Mouse (Mus musculus) ES-E14 (cell line): Measurements from ENCODE around the gene Hmgcl. TPM values are rescaled to one million over a fixed set of nuclear protein-coding genes. Genes with fewer than 3 reads are reported as not detected.
"Not testable (repeated sequence)": the region's sequence is repeated elsewhere in the genome, so short reads cannot be mapped to it uniquely, and the experiment has no call there.

Source experiments
- DNase-seq: peaks from one replicate; pipeline ENCODE4 v3.0.0-alpha.2; 2013; ENCODE audit warnings: low read depth, low spot score
- H3K27ac ChIP-seq: 2 replicates; pipeline ENCODE4 v1.5.1; 2012; ENCODE audit warnings: low read depth, mild to moderate bottlenecking, low read length, moderate library complexity, mixed read lengths; ENCODE audit not compliant: poor library complexity, insufficient read depth, severe bottlenecking
- H3K36me3 ChIP-seq: 2 replicates; pipeline ENCODE4 v1.6.1; 2012; ENCODE audit warnings: mild to moderate bottlenecking, low read length, moderate library complexity, mixed read lengths; ENCODE audit not compliant: control insufficient read depth, poor library complexity, insufficient read depth, severe bottlenecking
- H3K4me1 ChIP-seq, 2 experiments: fragments of 150-350 bp in 1 of 2; sonication (generic) in 1 of 2; 2 replicates each; pipeline ENCODE4 v1.6.1; 2012; ENCODE audit warnings: low read length in 2 of 2, mild to moderate bottlenecking in 1 of 2, mixed read lengths in 1 of 2; ENCODE audit not compliant: control insufficient read depth in 2 of 2, insufficient read depth in 2 of 2, poor library complexity in 1 of 2
- H3K4me3 ChIP-seq, 2 experiments: fragments of 150-350 bp in 1 of 2; sonication (generic) in 1 of 2; 2 replicates each; pipeline ENCODE4 v1.5.1; 2012; ENCODE audit warnings: low read length in 2 of 2, low read depth in 1 of 2, mild to moderate bottlenecking in 1 of 2, mixed read lengths in 1 of 2; ENCODE audit not compliant: insufficient read depth in 1 of 2, poor library complexity in 1 of 2, severe bottlenecking in 1 of 2
- H3K9ac ChIP-seq: 2 replicates; pipeline ENCODE4 v1.6.1; 2012; ENCODE audit warnings: low read depth, mild to moderate bottlenecking, low read length, mixed read lengths; ENCODE audit not compliant: poor library complexity, insufficient read depth, severe bottlenecking
- H3K9me3 ChIP-seq: fragments of 150-350 bp; sonication (generic); 2 replicates; pipeline ENCODE4 v1.6.1; 2012; ENCODE audit warnings: low read depth, mild to moderate bottlenecking, low read length; ENCODE audit not compliant: control insufficient read depth, insufficient read depth
- CHD2 ChIP-seq: IDR thresholded peaks from 2 replicates; pipeline ENCODE4 v1.6.1; 2014; ENCODE audit warnings: mild to moderate bottlenecking, low read depth, low read length, inconsistent platforms
- HCFC1 ChIP-seq: IDR thresholded peaks from 2 replicates; pipeline ENCODE4 v1.6.1; 2012; ENCODE audit warnings: low read length, inconsistent platforms, borderline replicate concordance; ENCODE audit not compliant: insufficient read depth
- MAFK ChIP-seq: IDR thresholded peaks from 2 replicates; pipeline ENCODE4 v1.6.1; 2014; ENCODE audit warnings: mild to moderate bottlenecking, low read depth, low read length, inconsistent platforms; ENCODE audit not compliant: insufficient read depth
- ZC3H11A ChIP-seq: IDR thresholded peaks from 2 replicates; pipeline ENCODE4 v1.6.1; 2012; ENCODE audit warnings: low read depth, mild to moderate bottlenecking, inconsistent platforms, low read length, borderline replicate concordance
- ZNF384 ChIP-seq: IDR thresholded peaks from 2 replicates; pipeline ENCODE4 v1.6.1; 2012; ENCODE audit warnings: low read depth, low read length, inconsistent platforms
- in situ Hi-C, 2 experiments: fragments of 600-800 bp; cut with MboI; formaldehyde crosslinking; loops; one replicate each; pipeline ENCODE4 v1.15.1; 2025; ENCODE audit warnings: low sequenced_read_pairs in 2 of 2, inconsistent platforms in 1 of 2; ENCODE audit not compliant: unreplicated experiment in 2 of 2
- total RNA-seq: library from RNA; depleted of rRNA; stranded (reverse); fragments of 300-350 nt; gene quantifications from 2 replicates; pipeline ENCODE4 v1.2.3, GENCODE M21; 2012

Gene Hmgcl
- total RNA-seq, 1 experiment, result 15.6 TPM

DNA sequence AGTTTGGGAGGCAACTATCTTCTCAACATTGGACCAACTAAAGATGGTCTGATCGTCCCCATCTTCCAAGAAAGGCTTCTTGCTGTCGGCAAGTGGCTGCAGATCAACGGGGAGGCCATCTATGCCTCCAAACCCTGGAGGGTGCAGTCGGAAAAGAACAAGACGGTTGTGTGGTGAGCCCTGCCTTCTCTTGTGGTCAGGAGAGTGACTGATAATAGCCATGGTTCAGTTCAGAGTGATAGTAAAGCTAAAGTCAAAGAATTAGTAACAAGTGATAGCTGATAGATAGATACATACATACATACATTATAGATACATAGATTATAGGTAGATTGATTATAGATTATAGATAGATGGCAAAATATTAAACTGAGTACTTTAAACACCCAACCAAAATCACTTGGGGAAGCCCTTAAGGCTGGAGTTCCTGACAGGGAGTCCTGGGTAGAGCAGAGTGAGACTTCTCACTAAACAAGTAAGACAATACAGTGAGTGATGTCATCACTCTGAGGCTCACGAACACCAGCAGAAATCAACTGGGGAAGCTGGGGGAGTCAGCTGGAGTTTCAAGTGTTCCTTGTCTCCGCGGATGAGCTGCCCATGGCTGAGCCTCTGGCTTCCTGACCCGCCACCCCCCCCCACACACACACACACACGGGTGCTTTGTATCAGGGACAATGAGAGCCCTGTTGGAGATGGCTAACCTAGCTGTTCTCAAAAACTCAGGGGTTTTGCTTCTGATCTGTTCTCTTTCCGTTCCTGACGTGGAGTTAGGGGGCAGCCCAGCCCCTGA, 11.3 kb upstream of the Hmgcl start:
- in situ Hi-C loops, result no loop called here
- DNase-seq, result no peak
- Histone ChIP-seq H3K4me1 (peaks cover 0 to 2% of the 10 kb centered on the region in 2 experiments; a peak in 1 of 4 replicates), H3K9ac (no peak overlapping the region), H3K9me3 (no peaks in the 10 kb centered on the region), H3K36me3 (peaks cover 11% of the 10 kb centered on the region; the same call in 1 of the 2 replicates), H3K27ac (no peak overlapping the region), H3K4me3 (no peak overlapping the region)
- no peak for TF ChIP-seq ZC3H11A
- TF ChIP-seq MAFK, result no peak
- TF ChIP-seq ZNF384, result no peak
- TF ChIP-seq HCFC1, result no peak
- TF ChIP-seq CHD2, result no peak

DNA sequence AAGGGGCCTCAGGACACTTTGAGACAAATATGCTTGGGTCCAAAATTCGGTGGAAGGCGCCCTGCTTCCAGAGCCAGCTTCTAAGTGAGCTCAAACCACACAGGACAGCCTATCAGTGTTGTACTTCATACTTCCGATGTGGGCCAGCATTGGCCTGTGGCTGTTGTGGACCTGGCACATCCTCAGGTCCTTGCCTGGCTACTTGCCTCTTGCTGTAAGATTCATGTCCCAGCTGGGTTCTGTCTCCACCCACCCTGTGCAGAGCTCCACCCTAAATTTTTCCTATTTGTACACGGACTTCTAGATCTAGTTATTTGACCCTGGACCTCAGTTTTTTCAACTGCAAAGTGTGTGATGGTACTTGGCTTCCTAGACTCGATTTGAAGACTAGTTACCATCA, 10.7 kb upstream of the Hmgcl start:
- Histone ChIP-seq H3K36me3 (peaks cover 11% of the 10 kb centered on the region; the same call in 1 of the 2 replicates), H3K27ac (no peak overlapping the region), H3K4me3 (no peak overlapping the region), H3K4me1 (peaks cover 0 to 2% of the 10 kb centered on the region in 2 experiments; a peak in 1 of 4 replicates), H3K9me3 (no peaks in the 10 kb centered on the region), H3K9ac (no peak overlapping the region)
- TF ChIP-seq ZC3H11A, result no peak
- TF ChIP-seq HCFC1, result no peak
- no peak for TF ChIP-seq ZNF384
- TF ChIP-seq CHD2, result no peak
- no peak for TF ChIP-seq MAFK
- in situ Hi-C loops, result no loop called here
- DNase-seq, result no peak

DNA sequence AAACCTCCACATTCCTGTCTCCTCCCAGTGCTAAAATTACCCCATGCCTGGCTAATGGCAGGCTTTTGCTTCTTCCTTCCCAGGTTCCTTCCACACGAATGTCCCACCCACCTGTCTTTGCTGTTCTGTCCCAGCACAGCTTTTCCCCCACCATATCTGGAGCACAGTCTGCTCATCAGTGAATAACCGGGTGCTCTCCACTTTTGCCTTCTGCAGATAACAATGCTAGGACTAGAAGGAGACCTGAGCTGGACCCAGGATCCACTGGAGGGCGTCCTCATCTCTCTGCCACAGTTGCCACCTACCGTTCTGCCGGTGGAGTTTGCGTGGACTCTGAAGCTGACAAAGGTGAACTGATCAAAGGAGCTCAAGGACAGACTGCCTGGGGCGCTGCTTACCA, 7.4 kb upstream of the Hmgcl start:
- no peak for DNase-seq
- peaks cover 5% of the 10 kb centered on the region; the same call in 1 of the 2 replicates for H3K36me3 ChIP-seq
- no peaks in the 10 kb centered on the region for H3K9me3 ChIP-seq
- in situ Hi-C loops, result no loop called here
- TF ChIP-seq CHD2 (no peak), ZNF384 (no peak), HCFC1 (no peak), ZC3H11A (no peak), MAFK (no peak)
- H3K4me1 ChIP-seq, result peaks cover 0 to 2% of the 10 kb centered on the region in 2 experiments; a peak in 1 of 4 replicates
- no peak overlapping the region for H3K9ac ChIP-seq
- H3K4me3 ChIP-seq, result no peak overlapping the region
- H3K27ac ChIP-seq, result no peak overlapping the region

DNA sequence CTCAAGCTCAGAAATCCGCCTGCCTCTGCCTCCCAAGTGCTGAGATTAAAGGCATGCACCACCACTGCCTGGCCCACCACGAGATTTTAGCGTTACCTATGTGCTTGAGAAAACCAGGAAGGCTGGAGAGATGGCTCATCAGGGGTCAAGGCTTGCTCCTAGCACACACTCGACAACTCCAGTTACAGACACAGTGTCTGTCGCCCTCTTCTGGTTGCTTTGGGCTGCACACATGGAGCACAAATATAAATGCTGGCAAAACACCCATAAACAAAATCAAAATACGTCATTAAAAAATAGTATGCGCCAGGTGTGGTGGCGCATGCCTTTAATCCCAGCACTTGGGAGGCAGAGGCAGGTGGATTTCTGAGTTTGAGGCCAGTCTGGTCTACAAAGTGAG, 5.2 kb upstream of the Hmgcl start:
- in situ Hi-C loops, H3K4me1 ChIP-seq, H3K9me3 ChIP-seq, H3K9ac ChIP-seq, H3K4me3 ChIP-seq, H3K36me3 ChIP-seq, H3K27ac ChIP-seq, DNase-seq: not testable (repeated sequence)
